Mouse (Mus musculus): ENCODE data around the gene Simc1.
A peak's percentile ranks its signal among the peaks of the same experiment; 100 is the strongest.

GRCm38 (mm10) chr13:54471967-54472366 is 31.6 kb upstream of the Simc1 start:
- TF ChIP-seq CTCF (conservative IDR thresholded peaks at IDR 0.05 in 1 of 2, IDR thresholded peaks at IDR 0.05 in 1 of 2; ENCODE audit: low read depth in 2 of 2, low read length in 2 of 2) (peak in 1 of 2 experiments; percentile 36; a peak in 2 of 4 replicates), ZC3H11A (IDR thresholded peaks at IDR 0.05; ENCODE audit: low read depth, low read length) (no peak), POLR2A (IDR thresholded peaks at IDR 0.05; ENCODE audit: low read depth, low read length) (no peak), CHD2 (IDR thresholded peaks at IDR 0.05; ENCODE audit: low read length) (no peak), BHLHE40 (IDR thresholded peaks at IDR 0.05; ENCODE audit: low read depth, low read length) (no peak), MAX (IDR thresholded peaks at IDR 0.05; ENCODE audit: low read length) (no peak), ZKSCAN1 (IDR thresholded peaks at IDR 0.05; ENCODE audit: borderline replicate concordance, low read depth, low read length) (no peak), RAD21 (IDR thresholded peaks at IDR 0.05; ENCODE audit: low read depth, low read length) (no peak; the same call in none of the 2 replicates)

Measured in CH12.LX (cell line).